Mouse (Mus musculus): Measurements from ENCODE around the gene Zfp750. TPM values are rescaled to one million over a fixed set of nuclear protein-coding genes. Genes with fewer than 3 reads are reported as not detected.

Zfp750 gene
- polyA plus RNA-seq, 1 experiment: not detected

DNA sequence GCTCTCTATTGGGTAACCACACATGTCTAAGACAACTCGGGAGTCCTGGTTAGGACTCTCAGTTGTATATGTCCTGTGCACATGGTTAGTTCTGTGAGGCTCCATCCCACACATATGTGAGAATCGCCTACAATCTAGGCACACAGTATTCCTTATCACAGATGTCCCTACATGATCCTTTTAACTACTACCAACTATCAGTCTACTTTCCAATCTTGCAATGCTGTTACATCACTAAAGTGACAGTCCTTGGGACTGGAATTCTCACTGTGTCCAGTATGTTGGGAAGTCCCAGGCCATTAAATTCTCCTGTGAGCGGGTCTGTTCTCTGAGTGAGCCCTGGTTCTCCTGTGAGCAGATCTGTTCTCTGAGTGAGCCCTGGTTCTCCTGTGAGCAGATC is 34.3 kb upstream of the Zfp750 start:
- H3K4me3 ChIP-seq (replicated peaks; ENCODE audit: control insufficient read depth, low read depth, low read length): no peak overlapping the region
- peaks cover 8% of the 10 kb centered on the region for H3K4me1 ChIP-seq (ENCODE audit: control insufficient read depth, insufficient read depth, low read length)

DNA sequence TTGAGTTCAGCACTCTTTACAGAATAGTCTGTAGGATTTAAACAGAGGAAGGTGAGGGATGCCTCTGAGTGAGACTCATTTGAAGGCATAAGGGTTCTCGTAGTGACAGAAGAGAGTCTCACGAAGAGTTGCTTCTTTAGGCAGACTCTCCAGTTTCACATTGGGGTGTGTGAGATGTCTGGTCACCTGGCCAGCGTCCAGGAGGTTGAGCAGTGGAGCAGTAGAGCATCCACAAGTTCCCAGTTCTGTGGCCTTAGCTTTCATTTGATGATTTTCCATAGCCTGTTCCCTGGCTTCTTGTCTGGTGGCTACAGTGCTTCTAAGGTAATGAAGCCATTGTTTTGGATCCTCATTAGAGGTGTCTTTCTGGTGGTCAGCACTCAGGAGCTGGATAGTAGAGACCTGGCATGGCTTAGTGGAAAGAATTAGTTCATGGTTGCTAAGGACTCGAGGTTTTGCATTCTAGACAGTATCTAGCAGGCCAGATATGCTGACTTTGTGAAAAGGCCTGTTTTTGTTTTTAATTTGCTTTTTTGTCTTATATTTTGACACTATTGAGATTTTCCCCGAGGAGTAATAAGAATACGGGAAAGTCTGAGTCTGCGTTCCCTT is 33.8 kb upstream of the Zfp750 start:
- TF ChIP-seq POLR2A (IDR thresholded peaks at IDR 0.05; ENCODE audit: borderline replicate concordance, control insufficient read depth, low read depth, low read length) (no peak), CTCF (IDR thresholded peaks at IDR 0.05; ENCODE audit: control insufficient read depth, insufficient read depth, low read length) (no peak)
- H3K27ac ChIP-seq (ENCODE audit: control insufficient read depth, insufficient read depth, low read depth, low read length, poor library complexity): no peak overlapping the region
- 75% methylated on average over 7 of the region's 7 CpGs for WGBS
- no peak overlapping the region for H3K4me3 ChIP-seq (replicated peaks; ENCODE audit: control insufficient read depth, low read depth, low read length)
- H3K4me1 ChIP-seq (ENCODE audit: control insufficient read depth, insufficient read depth, low read length): peaks cover 11% of the 10 kb centered on the region

More for the DNA sequence above, 34.3 kb upstream of the Zfp750 start:
- WGBS: 74% methylated on average over 3 of the region's 3 CpGs
- H3K27ac ChIP-seq (ENCODE audit: control insufficient read depth, insufficient read depth, low read depth, low read length, poor library complexity): no peak overlapping the region
- TF ChIP-seq CTCF (IDR thresholded peaks at IDR 0.05; ENCODE audit: control insufficient read depth, insufficient read depth, low read length): no peak
- TF ChIP-seq POLR2A (IDR thresholded peaks at IDR 0.05; ENCODE audit: borderline replicate concordance, control insufficient read depth, low read depth, low read length): no peak

DNA sequence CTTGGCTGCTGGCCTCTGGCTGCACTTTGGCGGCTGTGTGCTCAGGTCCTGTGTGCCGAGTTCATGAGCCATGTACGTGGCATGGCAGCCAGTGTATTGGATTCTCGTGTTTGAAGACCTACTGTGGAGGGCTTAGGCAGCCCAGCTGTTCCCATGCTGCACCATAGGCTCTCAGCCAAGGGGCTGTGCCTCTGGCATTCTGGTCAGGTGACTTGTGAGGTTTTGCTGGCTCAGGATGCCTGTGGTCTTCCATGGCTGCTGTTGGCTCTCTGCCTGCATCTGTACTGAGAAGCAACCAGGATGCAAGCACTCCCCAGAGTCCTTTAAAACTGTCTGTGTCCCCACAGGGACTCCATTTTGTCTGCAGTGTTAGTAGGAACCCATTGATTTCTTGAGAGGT is 33.0 kb upstream of the Zfp750 start:
- no peak overlapping the region for H3K4me3 ChIP-seq (replicated peaks; ENCODE audit: control insufficient read depth, low read depth, low read length)
- no peak for TF ChIP-seq CTCF (IDR thresholded peaks at IDR 0.05; ENCODE audit: control insufficient read depth, insufficient read depth, low read length)
- TF ChIP-seq POLR2A (IDR thresholded peaks at IDR 0.05; ENCODE audit: borderline replicate concordance, control insufficient read depth, low read depth, low read length): no peak
- 43% methylated on average over 4 of the region's 4 CpGs for WGBS
- peaks cover 11% of the 10 kb centered on the region for H3K4me1 ChIP-seq (ENCODE audit: control insufficient read depth, insufficient read depth, low read length)
- H3K27ac ChIP-seq (ENCODE audit: control insufficient read depth, insufficient read depth, low read depth, low read length, poor library complexity): peak overlapping the region; percentile 6; the same call in 1 of the 2 replicates

DNA sequence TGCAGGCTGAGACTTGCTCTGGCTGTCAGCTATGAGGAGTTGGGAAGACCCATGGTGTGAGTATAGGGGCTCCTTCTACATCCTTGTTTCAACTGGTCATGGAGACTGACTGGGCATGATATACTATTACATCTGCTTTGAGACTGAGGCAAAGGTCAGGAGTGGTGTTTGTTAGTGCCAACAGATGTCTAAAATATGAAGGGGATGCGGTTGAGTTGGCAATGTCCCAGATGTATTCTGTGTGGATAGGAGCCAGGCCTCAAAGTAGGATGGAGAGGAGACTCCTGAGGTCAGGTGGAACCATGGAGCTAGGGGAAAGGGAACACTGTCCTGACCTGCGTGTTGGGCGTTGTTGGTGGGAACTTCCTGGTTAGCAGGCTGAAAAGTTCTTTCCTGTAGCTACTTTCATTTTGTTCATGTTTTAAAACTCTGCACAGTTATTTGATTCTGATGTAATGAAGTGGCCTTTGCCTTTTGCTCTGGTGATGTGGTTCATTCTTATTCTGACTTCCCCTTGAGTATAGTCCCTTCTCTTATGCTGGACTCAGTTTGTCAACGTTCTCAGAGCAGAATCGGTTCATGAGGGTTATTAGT is 32.2 kb upstream of the Zfp750 start:
- TF ChIP-seq CTCF (IDR thresholded peaks at IDR 0.05; ENCODE audit: control insufficient read depth, insufficient read depth, low read length) (no peak), POLR2A (IDR thresholded peaks at IDR 0.05; ENCODE audit: borderline replicate concordance, control insufficient read depth, low read depth, low read length) (no peak)
- Histone ChIP-seq H3K4me3 (replicated peaks; ENCODE audit: control insufficient read depth, low read depth, low read length) (peak overlapping the region; percentile 10), H3K27ac (ENCODE audit: control insufficient read depth, insufficient read depth, low read depth, low read length, poor library complexity) (peak overlapping the region; percentile 46), H3K4me1 (ENCODE audit: control insufficient read depth, insufficient read depth, low read length) (peaks cover 11% of the 10 kb centered on the region; the same call in 1 of the 2 replicates)
- 24% methylated on average over 5 of the region's 5 CpGs for WGBS

DNA sequence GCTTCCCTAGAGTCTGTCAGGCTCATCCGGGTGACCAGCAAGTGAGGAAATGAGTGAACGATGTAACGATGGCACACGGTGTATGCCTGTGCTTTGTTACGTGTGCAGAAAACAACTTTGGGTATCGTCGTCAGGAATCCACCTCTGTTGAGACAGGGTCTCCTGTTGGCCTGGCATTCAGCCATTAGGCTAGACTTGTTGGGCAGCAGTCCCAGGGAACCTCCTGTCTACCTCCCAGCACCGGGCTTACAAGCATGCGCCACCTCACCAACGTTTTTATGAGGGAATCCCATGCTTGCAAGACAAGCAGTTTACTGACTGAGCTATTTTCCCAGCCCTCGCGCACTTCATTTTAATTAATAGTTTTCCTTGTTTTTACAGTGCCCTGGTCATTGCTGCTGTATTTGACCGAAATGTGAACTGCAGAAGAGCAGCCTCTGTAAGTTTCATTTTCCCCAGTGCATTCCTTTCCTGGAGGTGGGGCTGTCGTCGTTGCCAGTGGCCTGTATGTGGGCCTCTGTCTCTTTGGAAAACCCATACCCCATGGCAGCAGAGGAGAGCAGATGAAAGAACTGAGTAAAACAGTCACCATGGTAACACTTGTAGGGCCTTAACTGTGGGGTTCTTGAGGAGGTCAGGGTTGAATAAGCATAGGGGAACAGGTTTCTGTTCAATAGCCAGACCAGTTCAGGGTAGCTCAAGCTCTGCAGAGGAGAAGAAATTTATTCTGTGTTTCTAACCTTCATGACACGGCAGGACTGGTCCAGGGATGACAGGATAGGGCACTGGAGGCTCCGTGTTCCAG is 30.9 kb upstream of the Zfp750 start:
- WGBS: 58% methylated on average over 17 of the region's 17 CpGs
- H3K27ac ChIP-seq (ENCODE audit: control insufficient read depth, insufficient read depth, low read depth, low read length, poor library complexity): peak overlapping the region; percentile 46
- H3K4me1 ChIP-seq (ENCODE audit: control insufficient read depth, insufficient read depth, low read length): peaks cover 11% of the 10 kb centered on the region; the same call in 1 of the 2 replicates

DNA sequence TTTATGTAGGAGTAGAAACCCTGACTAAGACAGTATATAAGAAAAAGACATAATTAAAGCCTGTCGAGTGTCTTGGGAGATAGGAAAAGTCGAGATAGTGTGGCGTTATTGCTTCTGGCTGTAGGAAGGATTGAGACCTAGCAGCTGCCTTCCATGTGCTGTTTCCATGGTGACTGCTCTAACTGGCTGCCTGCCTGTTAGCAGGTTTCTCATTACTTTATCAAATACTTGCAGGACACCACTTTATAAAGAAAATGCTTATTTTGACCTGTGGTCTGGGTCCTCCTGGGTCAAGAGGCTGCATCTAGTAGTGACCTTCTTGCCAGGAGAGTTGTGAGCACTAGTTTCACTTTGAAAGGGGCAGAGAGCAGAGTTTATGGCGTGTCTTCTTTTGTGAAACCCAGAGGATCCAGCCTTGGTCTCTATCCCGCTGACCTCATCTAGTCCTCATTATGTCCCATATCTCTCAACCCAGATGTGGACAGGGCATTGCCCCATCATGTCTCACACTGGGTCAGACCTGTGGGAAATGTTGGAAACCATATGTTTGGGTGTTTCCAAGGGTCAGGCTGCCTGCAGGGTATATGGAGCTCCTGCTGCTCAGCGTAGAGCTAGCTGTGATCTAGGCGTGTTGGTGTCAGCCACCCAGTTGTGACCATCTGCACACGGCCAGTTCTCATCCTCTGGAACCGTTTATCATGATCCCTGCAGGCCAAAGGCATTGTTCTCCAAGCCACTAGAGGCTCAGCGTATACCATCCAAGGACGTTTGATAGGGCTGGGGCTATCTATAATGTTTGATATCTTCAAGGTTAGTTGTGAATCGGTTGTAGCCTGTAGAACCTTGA is 30.1 kb upstream of the Zfp750 start:
- TF ChIP-seq CTCF (IDR thresholded peaks at IDR 0.05; ENCODE audit: control insufficient read depth, insufficient read depth, low read length) (no peak), POLR2A (IDR thresholded peaks at IDR 0.05; ENCODE audit: borderline replicate concordance, control insufficient read depth, low read depth, low read length) (no peak)
- H3K4me3 ChIP-seq (replicated peaks; ENCODE audit: control insufficient read depth, low read depth, low read length): no peak overlapping the region
- H3K4me1 ChIP-seq (ENCODE audit: control insufficient read depth, insufficient read depth, low read length): peaks cover 15% of the 10 kb centered on the region
- 59% methylated on average over 12 of the region's 12 CpGs for WGBS
- peak overlapping the region; percentile 46 for H3K27ac ChIP-seq (ENCODE audit: control insufficient read depth, insufficient read depth, low read depth, low read length, poor library complexity)

More for the DNA sequence above, 30.9 kb upstream of the Zfp750 start:
- TF ChIP-seq POLR2A (IDR thresholded peaks at IDR 0.05; ENCODE audit: borderline replicate concordance, control insufficient read depth, low read depth, low read length) (no peak), CTCF (IDR thresholded peaks at IDR 0.05; ENCODE audit: control insufficient read depth, insufficient read depth, low read length) (no peak)
- H3K4me3 ChIP-seq (replicated peaks; ENCODE audit: control insufficient read depth, low read depth, low read length): no peak overlapping the region

DNA sequence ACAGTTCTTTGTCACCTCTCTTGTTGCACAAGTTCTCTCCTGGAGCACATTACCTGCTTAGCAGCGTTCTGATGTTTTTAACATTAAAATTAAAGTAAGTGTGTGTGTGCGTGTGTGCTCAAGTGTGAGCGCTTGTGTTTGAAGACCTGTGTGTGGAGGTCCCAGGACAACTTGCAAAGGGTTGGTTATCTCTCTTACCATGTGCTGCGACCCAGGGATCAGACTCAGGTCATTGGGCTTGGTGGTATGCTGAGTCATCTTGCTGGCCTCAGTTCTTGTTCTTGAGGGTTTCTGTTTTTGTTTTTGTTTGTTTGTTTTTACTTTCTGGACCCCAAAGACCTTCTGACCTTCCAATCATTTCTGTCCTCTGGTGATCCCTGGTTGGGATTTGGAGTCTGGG is 28.8 kb upstream of the Zfp750 start:
- Histone ChIP-seq H3K4me1 (ENCODE audit: control insufficient read depth, insufficient read depth, low read length) (peaks cover 18% of the 10 kb centered on the region), H3K27ac (ENCODE audit: control insufficient read depth, insufficient read depth, low read depth, low read length, poor library complexity) (peak overlapping the region; percentile 90), H3K4me3 (replicated peaks; ENCODE audit: control insufficient read depth, low read depth, low read length) (no peak overlapping the region)
- TF ChIP-seq POLR2A (IDR thresholded peaks at IDR 0.05; ENCODE audit: borderline replicate concordance, control insufficient read depth, low read depth, low read length) (no peak), CTCF (IDR thresholded peaks at IDR 0.05; ENCODE audit: control insufficient read depth, insufficient read depth, low read length) (no peak)
- WGBS: 49% methylated on average over 4 of the region's 4 CpGs
